Mouse (Mus musculus) CD4-positive helper T cell, adult 2 months (primary cell): ENCODE results near the gene Catsperg1.
"Not testable (repeated sequence)": the region's sequence is repeated elsewhere in the genome, so short reads cannot be mapped to it uniquely, and the experiment has no call there.

Source experiments
- DNase-seq: peaks from one replicate; pipeline ENCODE4 v3.0.0-alpha.2; 2012; ENCODE audit warnings: low read depth, missing footprints, low spot score

Catsperg1 gene

GRCm38 (mm10) chr7:29213675-29214082, at the start of gene Catsperg1:
Gene Catsperg1, minus strand, starts transcription at chr7:29214035.
- DNase-seq = no peak

DNA sequence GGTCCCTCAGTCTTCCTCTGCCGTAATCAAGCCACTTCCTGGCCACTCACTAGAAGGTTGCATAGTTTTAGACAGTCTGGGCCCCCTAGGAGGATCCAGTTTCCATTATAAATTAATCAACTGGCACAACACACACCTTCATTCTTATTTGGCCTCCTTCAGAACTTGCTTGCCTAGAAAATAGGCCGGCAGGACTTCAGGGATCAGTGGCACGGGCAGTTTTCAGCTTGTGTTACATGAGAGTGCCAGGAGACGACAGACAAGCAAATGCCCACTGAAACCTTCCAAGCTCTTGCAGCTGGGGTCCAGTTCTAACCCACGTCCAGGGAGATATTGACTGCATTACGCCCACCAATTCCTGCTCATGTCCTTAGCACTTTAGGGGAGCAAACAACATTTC, 48.3 kb upstream of the Catsperg1 start:
- DNase-seq = no peak

DNA sequence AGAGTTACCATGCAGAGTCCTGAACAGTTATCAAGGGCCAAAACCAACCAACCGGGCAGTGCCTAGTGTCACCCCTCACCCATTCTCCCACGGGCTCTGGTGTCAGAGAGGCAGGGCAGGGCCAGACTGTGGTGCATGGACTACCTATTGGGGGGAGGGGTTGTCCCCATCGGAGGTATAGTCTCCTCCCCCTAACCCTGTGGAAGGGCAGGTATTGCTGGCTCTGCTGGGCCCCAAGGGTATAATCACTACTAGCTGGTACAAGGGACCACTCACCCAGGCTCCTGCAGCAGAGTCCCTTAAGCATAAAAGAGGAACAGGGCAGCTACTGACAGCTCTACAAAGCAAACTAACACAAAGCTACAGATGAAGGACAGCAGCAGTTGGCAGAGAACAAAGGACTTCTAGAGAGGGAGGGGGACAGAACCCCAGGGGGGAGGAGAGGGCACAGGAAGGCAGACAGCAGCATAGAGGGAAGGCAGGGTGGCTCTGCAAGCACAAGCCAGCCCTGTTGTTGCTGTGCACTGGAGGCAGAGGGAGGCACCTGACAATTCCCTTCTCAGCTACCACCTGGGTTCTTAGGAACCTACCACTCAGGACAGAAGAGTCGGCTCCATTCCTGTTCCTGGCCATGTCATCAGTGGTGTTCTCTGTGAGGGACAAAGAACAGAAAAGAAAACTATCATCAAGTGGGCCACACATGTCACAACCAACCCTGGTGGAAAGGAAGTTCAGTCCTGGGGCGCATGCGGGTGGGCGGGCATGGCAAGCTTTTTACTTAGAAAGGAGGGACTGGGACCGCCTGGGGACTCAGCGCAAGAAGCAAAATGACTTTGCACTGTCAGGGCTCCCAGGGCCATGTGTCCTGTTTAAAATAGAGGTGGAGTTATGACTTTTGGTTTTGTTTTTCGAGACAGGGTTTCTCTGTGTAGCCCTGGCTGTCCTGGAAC, 46.2 kb upstream of the Catsperg1 start:
- no peak for DNase-seq

DNA sequence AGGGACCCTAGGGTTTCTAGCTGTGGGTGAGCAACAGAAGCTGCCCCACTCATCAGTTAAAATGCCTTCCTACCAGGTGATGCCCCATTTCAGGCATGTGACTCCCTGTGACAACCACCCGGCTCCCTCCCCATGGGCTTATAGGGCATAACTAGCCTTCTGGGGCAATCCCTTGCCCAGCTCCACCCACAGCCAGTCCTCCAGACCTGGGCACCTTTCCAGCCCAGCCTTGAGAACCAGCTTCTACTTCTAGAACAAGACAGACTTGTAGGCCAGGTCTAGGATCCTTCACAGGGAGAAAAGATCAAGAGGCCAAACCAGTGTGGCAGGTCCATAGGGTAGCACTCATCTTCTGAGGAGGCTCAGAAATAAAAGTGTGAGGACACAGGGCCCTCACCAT, 43.5 kb upstream of the Catsperg1 start:
- DNase-seq = no peak

DNA sequence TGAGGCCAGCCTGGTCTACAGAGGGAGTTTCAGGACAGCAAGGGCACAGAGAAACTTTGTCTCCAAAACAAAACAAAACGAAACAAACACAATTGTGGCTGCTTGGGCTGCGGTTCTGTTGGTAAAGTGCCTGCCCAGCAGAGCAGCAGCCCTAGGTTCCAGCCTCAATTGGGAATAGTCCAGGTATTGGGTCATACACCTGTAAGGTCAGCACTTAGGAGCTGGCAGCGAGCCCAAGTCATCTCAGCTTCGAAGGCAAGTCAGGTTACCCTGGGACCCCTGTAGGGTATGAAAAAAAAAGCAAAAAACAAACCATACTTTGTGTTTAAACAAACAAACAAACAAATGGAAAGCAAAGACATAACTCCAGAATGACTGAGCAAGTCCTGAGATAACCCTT, 42.0 kb upstream of the Catsperg1 start:
- DNase-seq = no peak

GRCm38 (mm10) chr7:29253842-29254241, 40.0 kb upstream of the Catsperg1 start:
- DNase-seq = no peak

DNA sequence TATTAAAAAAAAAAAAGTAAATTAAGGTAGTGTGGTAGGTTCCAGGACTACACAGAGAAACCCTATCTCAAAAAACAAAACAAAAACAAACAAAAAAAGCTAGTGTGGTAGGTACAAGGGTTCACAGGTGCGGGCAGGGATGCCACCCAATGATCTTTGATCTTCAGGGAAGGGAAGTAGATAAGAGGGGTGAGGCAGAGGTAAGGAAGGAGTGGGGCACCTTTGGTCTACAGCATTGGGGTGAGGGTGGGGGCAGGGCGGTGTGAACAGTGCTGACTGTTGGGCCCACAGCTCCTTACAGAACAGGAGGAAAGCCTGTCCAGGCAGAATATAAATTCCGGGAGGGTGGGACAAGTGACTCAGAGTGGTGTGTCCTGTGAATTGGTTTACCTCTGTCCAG, 37.3 kb upstream of the Catsperg1 start:
- DNase-seq = peak; percentile 73

DNA sequence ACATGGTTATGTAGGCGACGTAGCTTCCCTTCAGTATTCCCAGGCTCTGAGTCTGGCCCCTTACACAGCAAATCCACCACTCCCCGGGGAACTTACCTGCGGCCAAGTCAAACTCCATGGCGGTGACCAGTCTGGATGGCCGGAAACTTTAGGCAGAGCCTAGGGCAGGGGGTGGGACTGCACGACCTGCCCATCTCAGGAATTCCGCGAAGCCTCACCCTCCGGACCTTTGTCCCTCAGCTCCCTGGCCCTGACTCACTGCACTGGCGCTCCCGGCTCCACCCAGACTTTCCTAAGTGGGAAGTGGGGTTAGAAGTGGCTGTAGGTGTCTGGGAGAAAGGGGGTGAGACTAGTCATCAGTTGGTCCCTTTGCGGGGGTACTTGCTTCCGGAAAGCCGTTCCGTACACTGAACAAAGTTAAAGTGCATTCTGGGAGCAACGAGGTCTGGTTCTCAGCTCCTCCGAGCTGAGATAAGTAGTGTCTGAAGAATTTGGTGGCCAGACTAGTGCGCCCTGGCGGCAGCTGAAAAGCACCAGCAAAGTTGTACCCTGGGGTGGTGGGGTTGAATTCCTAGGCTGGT, 34.5 kb upstream of the Catsperg1 start, which contains the start of gene 2200002D01Rik:
TSS of gene 2200002D01Rik (minus strand) at position 206 of the 581 bp plus-strand sequence.
- DNase-seq = peak; percentile 22

- no peak for DNase-seq
These were observed 33.9 kb upstream of the Catsperg1 start for GRCm38 (mm10) chr7:29247706-29248105.

DNA sequence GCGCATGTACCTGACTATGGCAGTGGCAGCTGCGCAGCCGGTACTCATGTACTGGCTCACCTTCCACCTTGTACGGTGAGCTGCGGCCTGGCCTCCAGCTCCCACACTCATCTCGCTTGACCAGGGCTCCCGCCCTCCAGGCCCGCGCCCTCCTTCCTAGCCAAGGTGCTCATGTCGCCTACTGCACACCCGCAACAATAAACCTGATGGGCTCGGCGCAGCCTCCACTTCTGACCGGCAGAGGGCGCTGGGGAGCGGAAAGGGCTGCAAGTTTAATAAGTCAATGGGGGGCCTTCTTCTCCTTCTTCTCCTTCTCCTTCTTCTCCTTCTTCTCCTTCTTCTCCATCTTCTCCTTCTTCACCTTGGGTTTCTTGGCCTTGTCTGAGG, 33.5 kb upstream of the Catsperg1 start:
- DNase-seq = peak; percentile 71

- no peak for DNase-seq
These were observed 32.9 kb upstream of the Catsperg1 start for GRCm38 (mm10) chr7:29246619-29247313.

DNA sequence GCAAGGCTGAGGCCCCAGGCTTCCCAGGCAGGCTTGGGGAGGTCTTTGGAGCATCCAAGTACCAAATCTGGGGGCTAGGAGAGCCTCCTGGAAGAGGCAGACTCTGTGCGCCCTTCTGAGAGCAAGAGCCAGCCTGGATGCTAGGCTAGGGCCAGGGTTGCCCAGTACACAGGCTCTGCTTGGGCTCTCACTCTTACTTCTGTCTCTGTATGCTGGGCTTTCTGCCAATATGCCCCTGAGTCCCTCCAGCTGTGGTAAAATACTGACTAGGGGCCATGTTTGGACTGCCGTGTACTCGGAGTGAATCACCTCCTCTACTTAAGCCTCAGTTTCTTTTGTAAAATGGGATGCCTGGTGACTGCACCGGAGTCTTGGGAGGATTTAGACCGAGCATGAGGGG, 32.2 kb upstream of the Catsperg1 start:
- no peak for DNase-seq

GRCm38 (mm10) chr7:29244732-29245416, 31.0 kb upstream of the Catsperg1 start:
- DNase-seq = peak; percentile 57

GRCm38 (mm10) chr7:29238019-29238967, 24.5 kb upstream of the Catsperg1 start, which contains the start of gene Yif1b:
Gene Yif1b, plus strand, starts transcription at chr7:29238329.
- DNase-seq = peak; percentile 100

GRCm38 (mm10) chr7:29237596-29237995, 23.8 kb upstream of the Catsperg1 start:
- DNase-seq = not testable (repeated sequence)

- DNase-seq = no peak
These were observed 22.8 kb upstream of the Catsperg1 start for GRCm38 (mm10) chr7:29236593-29236992.

- DNase-seq = no peak
These were observed 20.8 kb upstream of the Catsperg1 start for GRCm38 (mm10) chr7:29234661-29235060.

DNA sequence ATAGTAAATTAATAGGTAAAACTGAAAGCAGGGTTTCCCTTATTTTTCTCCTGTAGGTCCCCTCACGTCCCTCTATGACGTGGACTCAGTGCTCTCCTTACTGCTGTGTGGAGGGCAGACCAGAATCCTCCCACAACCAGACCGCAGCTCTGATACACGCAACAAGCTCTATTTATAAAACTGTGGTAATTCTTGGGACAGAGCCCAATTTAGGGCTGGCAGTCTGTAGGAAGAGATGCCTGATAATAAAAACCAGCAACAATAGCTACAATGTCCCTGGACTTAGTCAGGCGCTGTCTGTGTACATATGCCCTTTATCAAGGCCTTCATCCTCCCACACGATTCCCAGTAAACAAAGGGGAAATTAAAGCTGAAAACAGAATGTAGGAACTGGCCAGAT, 19.9 kb upstream of the Catsperg1 start:
- DNase-seq = no peak

GRCm38 (mm10) chr7:29232247-29233013, 18.6 kb upstream of the Catsperg1 start, which contains the start of gene Kcnk6:
Gene Kcnk6, minus strand, starts transcription at chr7:29232515.
- DNase-seq = peak; percentile 57

DNA sequence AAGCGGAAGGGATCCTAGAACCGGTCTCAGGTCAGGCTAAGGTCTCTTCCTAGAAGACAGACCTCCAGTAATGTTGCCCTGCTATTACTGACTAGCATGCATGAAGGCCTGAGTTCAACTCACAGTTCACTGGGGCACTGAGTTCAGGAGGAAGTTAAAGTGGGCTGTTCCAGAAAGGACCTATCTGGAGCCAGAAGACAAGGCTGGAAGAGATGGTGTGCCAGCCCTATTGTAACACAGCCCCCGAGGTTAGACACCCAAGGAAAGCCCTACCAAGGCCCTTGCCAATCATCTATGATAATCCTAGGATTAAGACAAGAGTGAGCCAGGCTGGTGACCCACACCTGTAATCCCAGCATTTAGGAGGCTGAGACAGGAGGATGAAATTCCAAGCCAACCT, 17.7 kb upstream of the Catsperg1 start:
- no peak for DNase-seq
